Mouse (Mus musculus) lung, postnatal 0 days (tissue): Measurements from ENCODE around the gene Tvp23a.

Experiments used
- CTCF ChIP-seq: IDR thresholded peaks from 2 replicates; pipeline ENCODE4 v1.5.1; 2016; ENCODE audit warnings: antibody characterized with exemption, mild to moderate bottlenecking
- EP300 ChIP-seq: IDR thresholded peaks from 2 replicates; pipeline ENCODE4 v1.6.1; 2016; ENCODE audit warnings: antibody characterized with exemption, mild to moderate bottlenecking, control low read depth

GRCm38 (mm10) chr16:10392587-10392986, 54.6 kb downstream of the Tvp23a start:
- TF ChIP-seq CTCF = no peak
- no peak for TF ChIP-seq EP300
